Mouse (Mus musculus) megakaryocyte, embryonic 14.5 days (primary cell): Measurements from ENCODE around the gene Fdxacb1.

ENCODE experiments used
- FLI1 ChIP-seq: IDR thresholded peaks from 2 replicates; pipeline ENCODE4 v1.6.1; 2012; ENCODE audit warnings: low read length, inconsistent platforms, mixed read lengths
- GATA1 ChIP-seq: IDR thresholded peaks from 3 replicates; pipeline ENCODE4 v1.6.1; 2012; ENCODE audit warnings: mixed read lengths, low read length, inconsistent platforms, borderline replicate concordance

DNA sequence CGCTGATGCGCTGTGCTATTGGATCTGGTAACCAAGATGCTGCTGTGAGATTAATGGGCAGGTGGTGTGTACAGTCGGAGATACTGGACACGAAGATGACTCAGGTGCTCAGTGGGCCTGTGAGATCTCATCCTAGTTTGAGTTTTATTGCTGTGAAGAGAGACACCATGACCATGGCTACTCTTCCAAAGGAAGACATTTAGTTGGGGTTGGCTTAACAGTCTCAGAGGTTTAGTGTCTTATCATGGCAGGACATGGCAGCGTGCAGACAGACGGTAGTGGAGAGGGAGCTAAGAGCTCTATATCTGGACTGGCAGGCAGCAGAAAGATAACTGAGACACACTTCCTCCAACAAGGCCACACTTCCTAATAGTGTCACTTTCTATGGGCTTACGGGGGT lies 43.2 kb downstream of the Fdxacb1 start:
- TF ChIP-seq GATA1 (peak; percentile 50; the same call in 1 of the 3 replicates), FLI1 (no peak)
